Mouse (Mus musculus): ENCODE measurements around the gene Vps8.

Vps8 gene

GRCm38 (mm10) chr16:21627248-21627647 lies 204.3 kb downstream of the Vps8 start:
- DNase-seq (ENCODE audit: low read depth, low spot score): no peak

- no peak for DNase-seq (ENCODE audit: low read depth, low spot score)
Observed at GRCm38 (mm10) chr16:21628061-21628591, 205.2 kb downstream of the Vps8 start.

- DNase-seq (ENCODE audit: low read depth, low spot score): no peak
Observed at GRCm38 (mm10) chr16:21630614-21631013, 207.7 kb downstream of the Vps8 start.

GRCm38 (mm10) chr16:21631815-21632222 lies 208.9 kb downstream of the Vps8 start:
- no peak for DNase-seq (ENCODE audit: low read depth, low spot score)

GRCm38 (mm10) chr16:21634460-21634859 lies 211.5 kb downstream of the Vps8 start:
- no peak for DNase-seq (ENCODE audit: low read depth, low spot score)

GRCm38 (mm10) chr16:21636156-21636853 lies 213.4 kb downstream of the Vps8 start:
- DNase-seq (ENCODE audit: low read depth, low spot score): no peak

GRCm38 (mm10) chr16:21637201-21637819 lies 214.4 kb downstream of the Vps8 start:
- DNase-seq (ENCODE audit: low read depth, low spot score): no peak

GRCm38 (mm10) chr16:21640766-21641499 lies 218.0 kb downstream of the Vps8 start:
- no peak for DNase-seq (ENCODE audit: low read depth, low spot score)

GRCm38 (mm10) chr16:21641944-21642343 lies 219.0 kb downstream of the Vps8 start:
- DNase-seq (ENCODE audit: low read depth, low spot score): no peak

GRCm38 (mm10) chr16:21642906-21643305 lies 220.0 kb downstream of the Vps8 start:
- DNase-seq (ENCODE audit: low read depth, low spot score): no peak

GRCm38 (mm10) chr16:21643621-21644041 lies 220.7 kb downstream of the Vps8 start:
- DNase-seq (ENCODE audit: low read depth, low spot score): no peak

GRCm38 (mm10) chr16:21644066-21644561 lies 221.2 kb downstream of the Vps8 start:
- DNase-seq (ENCODE audit: low read depth, low spot score): no peak

GRCm38 (mm10) chr16:21644574-21644973 lies 221.7 kb downstream of the Vps8 start:
- no peak for DNase-seq (ENCODE audit: low read depth, low spot score)

GRCm38 (mm10) chr16:21645915-21646314 lies 223.0 kb downstream of the Vps8 start:
- DNase-seq (ENCODE audit: low read depth, low spot score): no peak

GRCm38 (mm10) chr16:21646496-21646895 lies 223.6 kb downstream of the Vps8 start:
- DNase-seq (ENCODE audit: low read depth, low spot score): no peak

GRCm38 (mm10) chr16:21648800-21649199 lies 225.9 kb downstream of the Vps8 start:
- DNase-seq (ENCODE audit: low read depth, low spot score): no peak

- DNase-seq (ENCODE audit: low read depth, low spot score): no peak
Observed at GRCm38 (mm10) chr16:21650289-21650688, 227.4 kb downstream of the Vps8 start.

- no peak for DNase-seq (ENCODE audit: low read depth, low spot score)
Observed at GRCm38 (mm10) chr16:21651161-21651560, 228.2 kb downstream of the Vps8 start.

- DNase-seq (ENCODE audit: low read depth, low spot score): no peak
Observed at GRCm38 (mm10) chr16:21653151-21653550, 230.2 kb downstream of the Vps8 start.

- DNase-seq (ENCODE audit: low read depth, low spot score): no peak
Observed at GRCm38 (mm10) chr16:21654384-21654783, 231.5 kb downstream of the Vps8 start.

- no peak for DNase-seq (ENCODE audit: low read depth, low spot score)
Observed at GRCm38 (mm10) chr16:21655291-21655690, 232.4 kb downstream of the Vps8 start.

GRCm38 (mm10) chr16:21655961-21656360 lies 233.0 kb downstream of the Vps8 start:
- DNase-seq (ENCODE audit: low read depth, low spot score): no peak

Measured in WW6 (cell line).